8 mouse cellular contexts compared by ENCODE assay signal in the genomic region with DNA sequence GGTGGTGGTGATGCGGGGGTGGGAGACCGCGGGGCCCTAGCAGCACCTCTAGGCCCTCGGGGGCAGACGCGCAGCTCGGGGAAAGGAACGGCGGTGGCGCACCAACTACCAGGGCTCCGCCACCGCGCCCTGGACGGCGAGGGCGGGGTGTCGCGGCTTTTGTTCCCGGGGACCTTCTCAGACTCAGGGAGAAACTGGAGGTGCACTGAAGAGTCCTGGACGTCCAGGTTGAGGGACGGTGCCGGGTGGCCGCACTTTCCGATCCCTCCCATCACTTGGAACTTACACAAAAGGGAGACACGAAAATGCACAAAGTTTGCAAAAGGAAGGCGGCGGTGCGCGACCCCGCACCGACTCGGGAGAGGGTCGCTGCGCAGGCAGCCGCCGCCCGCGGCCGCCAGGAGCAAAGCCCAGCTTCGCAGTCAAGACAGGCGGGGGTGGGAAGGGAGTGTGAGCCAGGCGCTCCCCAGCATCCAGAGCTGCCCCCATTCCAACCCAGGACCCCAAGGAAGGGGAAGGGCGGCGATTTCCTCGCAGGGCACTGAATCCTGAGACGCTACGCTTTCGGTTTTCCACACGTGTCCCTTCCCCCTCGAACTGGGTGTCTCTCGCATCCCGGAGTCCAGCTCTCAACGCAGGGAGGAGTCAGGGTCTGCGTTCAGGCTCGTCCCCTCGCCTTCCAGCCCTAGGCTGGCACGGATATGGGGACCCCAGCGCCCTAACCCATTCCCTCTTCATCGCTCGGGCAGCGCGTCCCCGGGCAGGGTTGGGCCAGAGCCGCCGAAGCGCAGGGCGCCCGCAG. TPM values are rescaled to one million over a fixed set of nuclear protein-coding genes. Genes with fewer than 3 reads are reported as not detected.
DNase-seq lines count a peak whose midpoint lies in the region; ATAC-seq and TF ChIP-seq lines count a peak whose summit lies in the region.

No protein-coding gene starts in this region.

- H3K9ac ChIP-seq in hindbrain, embryonic 11.5 days (ENCODE audit: low read depth, low read length): peak overlapping the region; percentile 94

- peak overlapping the region; percentile 47 for H3K4me2 ChIP-seq in hindbrain, embryonic 11.5 days (replicated peaks; ENCODE audit: low read depth, low read length)

- peak; percentile 31 for ATAC-seq in Patski
- ATAC-seq in hindbrain, embryonic 11.5 days (ENCODE audit: low FRiP score): peak; percentile 82

- DNase-seq in Patski (ENCODE audit: low read depth, low spot score): no peak
- peak; percentile 78 for DNase-seq in cerebellum, adult 9-10 months
- peak; percentile 38 to 64 for DNase-seq in frontal cortex, postnatal 10 days (ENCODE audit: low spot score in 2 of 2)
- peak; percentile 75 for DNase-seq in hindbrain, embryonic 11.5 days (ENCODE audit: low spot score)
- peak; percentile 27 to 59 for DNase-seq in layer of hippocampus, postnatal 25 days (ENCODE audit: extremely low spot score in 1 of 2, low spot score in 1 of 2)
- DNase-seq in lung, postnatal 25 days (ENCODE audit: low spot score): peak; percentile 59
- DNase-seq in retina, embryonic 14.5 days (ENCODE audit: low spot score): peak; percentile 75
- peak; percentile 72 for DNase-seq in yolk sac, embryonic 10.5 days (ENCODE audit: low spot score)

- H3K9me3 ChIP-seq in hindbrain, embryonic 11.5 days (ENCODE audit: control insufficient read depth, low read length): no peaks in the 10 kb centered on the region

- no peaks in the 10 kb centered on the region; the same call in 1 of the 2 replicates for H3K4me1 ChIP-seq in hindbrain, embryonic 11.5 days (replicated peaks; ENCODE audit: control insufficient read depth, insufficient read depth, low read length)

- WGBS in hindbrain, embryonic 11.5 days: under 1% methylated on average over 61 of the region's 68 CpGs

- peak overlapping the region; percentile 89 for H3K27ac ChIP-seq in hindbrain, embryonic 11.5 days (ENCODE audit: low read depth, low read length)

- CTCF ChIA-PET in Patski (lab: Charles Lee): interaction anchor here (0.9 to 1.9 kb wide), 14 partner anchors 15 to 221 kb away, joined by 3 to 8 read pairs (median 3); no protein-coding TSS in a partner anchor

- no peaks in the 10 kb centered on the region for H3K36me3 ChIP-seq in hindbrain, embryonic 11.5 days (ENCODE audit: control insufficient read depth, insufficient read depth, low read length)

- no peaks in the 10 kb centered on the region for H3K27me3 ChIP-seq in Patski
- H3K27me3 ChIP-seq in hindbrain, embryonic 11.5 days (ENCODE audit: control insufficient read depth, insufficient read depth, low read length): no peaks in the 10 kb centered on the region

- POLR2A ChIA-PET in Patski (lab: Charles Lee): interaction anchor here (0.6 to 1.8 kb wide), 10 partner anchors 17 to 1773 kb away, joined by 3 to 9 read pairs (median 5); no protein-coding TSS in a partner anchor

- in situ Hi-C loops in Patski (cut with MboI; ENCODE audit: low pct_unique_long_range_greater_than_20kb): loop anchor here (25.0 kb wide), 1 partner anchor 335 kb away; the partner anchor contains the start of genes Atp5j and Gabpa

- no peak for TF ChIP-seq CTCF in Patski (IDR thresholded peaks at IDR 0.05)

- peak overlapping the region; percentile 96 for H3K4me3 ChIP-seq in hindbrain, embryonic 11.5 days (ENCODE audit: low read depth, low read length)

RNA-seq across cellular contexts. Expression of gene App, which starts 0.8 kb away (rescaled TPM):
- polyA plus RNA-seq in Patski (2021): 1,235 TPM
- polyA plus RNA-seq in hindbrain, embryonic 11.5 days (2014; fragmentation: Nextera tagmentation; extraction: Ambion mirVana): 184 and 203 TPM in 2 replicates
- 1,000 to 10,000 TPM; 1,211 to 1,267 TPM for total RNA-seq in layer of hippocampus, postnatal 25 days (2021)
